Mouse (Mus musculus): ENCODE measurements at regions not wholly inside any gene's neighbourhood (a gene's known extent, or its start where the extent isn't known, plus 50 kb on each side); places are given as distances from the start of the nearest gene placed in this dataset.

DNA sequence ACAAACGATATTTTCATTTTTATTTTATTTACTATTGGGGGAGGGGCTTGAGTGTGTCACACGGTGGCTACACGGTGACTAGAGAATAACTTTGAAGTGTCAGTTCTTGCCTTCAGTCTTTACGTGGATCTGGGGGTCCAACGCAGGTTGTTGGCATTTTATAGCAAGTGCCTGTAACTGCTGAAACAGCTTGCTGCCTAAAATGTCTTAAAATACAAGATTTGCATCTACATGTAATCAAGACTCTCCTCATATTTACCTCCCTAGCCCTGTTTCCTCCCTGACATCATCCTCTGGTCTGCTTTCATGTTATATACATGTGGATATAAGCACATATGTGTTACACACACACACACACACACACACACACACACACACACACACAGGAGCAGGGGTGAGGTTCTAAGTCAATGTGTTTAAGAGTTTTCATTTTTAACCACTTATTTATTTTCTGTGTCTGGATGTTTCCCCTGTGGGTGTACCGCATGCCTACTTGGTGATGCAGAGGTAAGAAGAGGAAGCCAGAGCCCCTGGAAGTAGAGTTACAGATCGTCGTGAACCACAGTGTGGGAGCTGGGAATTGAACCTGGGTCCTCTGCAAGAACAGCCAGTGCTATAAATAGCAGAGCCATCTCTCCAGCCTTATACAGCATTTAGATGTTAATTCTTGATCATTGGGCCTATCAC lies 119.5 kb upstream of the Cpsf6 start:
- TF ChIP-seq POLR2A (IDR thresholded peaks at IDR 0.05; ENCODE audit: extremely low read depth, insufficient read depth, low read length): no peak
- TF ChIP-seq CTCF (IDR thresholded peaks at IDR 0.05; ENCODE audit: extremely low read depth, insufficient read depth, low read length): no peak
